Mouse (Mus musculus) erythroblast, embryonic 14.5 days (primary cell): Measurements from ENCODE around the gene Spryd4.

Source experiments
- GATA1 ChIP-seq: IDR thresholded peaks from 2 replicates; pipeline ENCODE4 v1.6.1; 2012; ENCODE audit warnings: low read length, inconsistent platforms, mixed read lengths
- TAL1 ChIP-seq: IDR thresholded peaks from 3 replicates; pipeline ENCODE4 v1.6.1; 2012; ENCODE audit warnings: low read length, inconsistent platforms, mixed read lengths

DNA sequence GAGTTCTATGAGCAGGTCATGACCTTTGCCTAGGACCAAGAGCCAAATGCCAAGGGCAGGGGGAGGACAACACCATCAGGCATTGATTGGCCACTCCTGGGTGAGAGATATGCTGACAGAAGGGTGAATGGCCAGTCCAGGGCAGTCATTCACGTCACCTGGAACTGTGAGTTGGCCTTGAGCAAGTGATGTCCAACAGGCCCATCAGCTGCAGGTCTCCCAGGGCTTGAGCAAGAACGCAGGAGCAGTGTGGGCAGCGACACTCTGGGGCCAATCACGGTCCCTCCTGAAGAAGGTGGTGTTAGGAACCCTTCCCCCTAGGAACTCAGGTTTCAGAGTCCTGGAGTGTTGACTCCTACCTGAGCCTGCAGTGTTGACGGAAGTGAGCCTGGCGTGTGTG lies 9.8 kb downstream of the Spryd4 start:
- TF ChIP-seq GATA1 (no peak), TAL1 (no peak)
